ENCODE assay signal across 26 mouse cellular contexts in the genomic region with DNA sequence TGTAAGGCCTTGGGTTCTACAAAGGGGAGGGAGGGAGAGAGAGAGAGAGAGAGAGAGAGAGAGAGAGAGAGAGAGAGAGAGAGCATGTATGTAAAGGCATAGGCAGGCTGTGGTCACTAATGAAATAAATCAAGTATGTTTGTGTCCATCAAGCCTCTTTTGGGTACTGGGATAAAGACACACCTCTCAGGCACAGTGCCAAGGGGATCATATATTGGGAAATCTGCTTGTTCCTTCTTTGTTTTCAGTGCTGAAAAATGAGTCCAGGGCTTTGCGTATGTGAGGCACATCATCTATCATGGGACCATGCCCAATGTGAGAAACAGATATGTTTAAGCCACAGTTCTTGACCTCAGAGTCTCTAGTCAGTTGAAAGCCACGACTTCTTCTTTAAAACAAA.
"Had no signal": no experiment of that assay in that cellular context is flagged by ENCODE, and none has a peak within 500 bp of the region (broad histone marks: within the 10 kb centered on the region; RNA-seq: fewer than 3 reads in every experiment).

No protein-coding gene starts in this region.

- H3K4me3 ChIP-seq: gastrocnemius, adult 2 months; heart, adult 2 months; heart, embryonic 13.5 days; heart, embryonic 15.5 days; hindbrain, embryonic 10.5 days; hindbrain, embryonic 12.5 days; intestine, embryonic 15.5 days; layer of hippocampus, adult 2 months; left cerebral cortex, adult 2 months; limb, embryonic 10.5 days; limb, embryonic 12.5 days had no signal

- DNase-seq: gastrocnemius, adult 2 months; gastrocnemius, postnatal 10 days; gastrocnemius, postnatal 25 days; heart, adult 2 months; heart, postnatal 14 days; heart, postnatal 4 days; kidney, adult 18-20 months; kidney, adult 8-10 months; kidney, postnatal 10 days; kidney, postnatal 25 days; kidney, postnatal 4 days; liver had no signal

- H3K27ac ChIP-seq: gastrocnemius, adult 2 months; heart, adult 2 months; heart, embryonic 13.5 days; heart, embryonic 15.5 days; hindbrain, embryonic 10.5 days; hindbrain, embryonic 12.5 days; hindbrain, embryonic 14.5 days; intestine, embryonic 15.5 days; layer of hippocampus, adult 2 months; left cerebral cortex, adult 2 months; limb, embryonic 10.5 days; limb, embryonic 12.5 days had no signal

- H3K36me3 ChIP-seq: heart, embryonic 13.5 days; heart, embryonic 15.5 days; hindbrain, embryonic 10.5 days; hindbrain, embryonic 12.5 days; intestine, embryonic 15.5 days; limb, embryonic 10.5 days; limb, embryonic 12.5 days had no signal

- H3K4me1 ChIP-seq: heart, embryonic 15.5 days; intestine, embryonic 15.5 days had no signal

- H3K4me2 ChIP-seq: heart, embryonic 11.5 days; heart, embryonic 13.5 days; heart, embryonic 15.5 days; hindbrain, embryonic 12.5 days; hindbrain, embryonic 14.5 days; intestine, embryonic 15.5 days; limb, embryonic 12.5 days had no signal

- H3K9me3 ChIP-seq: heart, embryonic 13.5 days; heart, embryonic 15.5 days; hindbrain, embryonic 10.5 days; hindbrain, embryonic 12.5 days; intestine, embryonic 15.5 days; limb, embryonic 10.5 days; limb, embryonic 12.5 days had no signal

- H3K9ac ChIP-seq: heart, embryonic 13.5 days; heart, embryonic 15.5 days; hindbrain, embryonic 12.5 days; hindbrain, embryonic 14.5 days; intestine, embryonic 15.5 days; limb, embryonic 12.5 days had no signal

- ATAC-seq: hindbrain, embryonic 16.5 days; inflammation-experienced regulatory T-cells, adult 6 months; intestine, embryonic 15.5 days; intestine, postnatal 0 days had no signal

- H3K27me3 ChIP-seq: heart, embryonic 13.5 days; heart, embryonic 15.5 days; hindbrain, embryonic 12.5 days; intestine, embryonic 15.5 days; limb, embryonic 12.5 days had no signal
